Mouse (Mus musculus) MEL (cell line): Measurements from ENCODE around the gene Efna5.

Experiments used
- EP300 ChIP-seq, 2 experiments: IDR thresholded peaks; 2 replicates each; pipeline ENCODE4 v1.6.1; 2011; ENCODE audit warnings: improper control_type of control experiment in 2 of 2, low read length in 2 of 2, low read depth in 1 of 2, mild to moderate bottlenecking in 1 of 2
- POLR2A ChIP-seq, 2 experiments: IDR thresholded peaks; 2 replicates each; pipeline ENCODE4 v1.6.1; 2011 to 2012; ENCODE audit warnings: low read length in 2 of 2, mild to moderate bottlenecking in 2 of 2, control low read depth in 1 of 2, improper control_type of control experiment in 1 of 2, low read depth in 1 of 2, moderate library complexity in 1 of 2; ENCODE audit not compliant: control insufficient read depth in 1 of 2, insufficient read depth in 1 of 2, poor library complexity in 1 of 2
- TAL1 ChIP-seq: IDR thresholded peaks from 2 replicates; pipeline ENCODE4 v1.6.1; 2012; ENCODE audit warnings: mild to moderate bottlenecking, inconsistent platforms, low read length, moderate library complexity, mixed read lengths

DNA sequence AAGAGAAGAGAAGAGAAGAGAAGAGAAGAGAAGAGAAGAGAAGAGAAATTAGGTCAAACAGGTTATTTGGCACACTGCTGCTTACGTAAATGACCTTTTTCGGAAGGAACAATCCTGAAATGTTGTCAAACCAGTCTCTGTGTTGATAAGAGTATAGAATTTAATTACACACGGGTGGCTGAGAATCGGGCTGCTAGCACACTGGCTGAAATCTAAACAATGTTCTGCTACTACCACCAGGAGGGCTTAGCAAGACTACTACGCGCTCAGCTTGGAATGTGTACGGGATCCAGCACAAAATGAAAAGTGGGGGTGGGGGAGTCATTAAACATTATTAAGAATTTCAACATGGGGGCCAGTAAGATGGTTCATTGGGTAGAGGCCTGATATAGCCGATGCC lies 190.9 kb downstream of the Efna5 start:
- TF ChIP-seq EP300 (IDR thresholded peaks at IDR 0.05; ENCODE audit: low read depth in 1 of 2, low read length in 2 of 2) (no peak), TAL1 (no peak), POLR2A (IDR thresholded peaks at IDR 0.05; ENCODE audit: control insufficient read depth in 1 of 2, insufficient read depth in 1 of 2, low read depth in 1 of 2, low read length in 2 of 2, poor library complexity in 1 of 2) (no peak)
